Comparison of ENCODE assay signal across 1 mouse cellular context in genomic region chr7:19561431-19561764, GRCm38 (mm10).
TF ChIP-seq lines count a peak whose summit lies in the region.

No protein-coding gene starts in this region.

TF ChIP-seq in CH12.LX, 34 proteins besides CTCF, POLR2A, EP300 and RAD21 (continued from another document):
- no peak for TF ChIP-seq NELFE (IDR thresholded peaks at IDR 0.05; ENCODE audit: low read depth, low read length)
- no peak for TF ChIP-seq TCF12 (IDR thresholded peaks at IDR 0.05; ENCODE audit: low read depth, low read length)
- TF ChIP-seq SMC3 (IDR thresholded peaks at IDR 0.05; ENCODE audit: low read depth, low read length), result no peak
- TF ChIP-seq ZKSCAN1 (IDR thresholded peaks at IDR 0.05; ENCODE audit: borderline replicate concordance, low read depth, low read length), result no peak
- TF ChIP-seq IRF4 (IDR thresholded peaks at IDR 0.05; ENCODE audit: low read depth, low read length), result no peak
- TF ChIP-seq GABPA (IDR thresholded peaks at IDR 0.05; ENCODE audit: insufficient replicate concordance, low read depth, low read length), result no peak
- no peak for TF ChIP-seq TBP (conservative IDR thresholded peaks at IDR 0.05; ENCODE audit: low read depth, low read length)
- TF ChIP-seq MAFK (IDR thresholded peaks at IDR 0.05; ENCODE audit: insufficient replicate concordance, low read length), result no peak
- no peak for TF ChIP-seq CHD2 (IDR thresholded peaks at IDR 0.05; ENCODE audit: low read length)
- no peak for TF ChIP-seq PAX5 (IDR thresholded peaks at IDR 0.05; ENCODE audit: low read length)
